Mouse (Mus musculus): ENCODE measurements at regions not wholly inside any gene's neighbourhood (a gene's known extent, or its start where the extent isn't known, plus 50 kb on each side); places are given as distances from the start of the nearest gene placed in this dataset.

- DNase-seq = no peak
These were observed 169.2 kb upstream of the Tbca start for GRCm38 (mm10) chr13:94619511-94619910.

DNA sequence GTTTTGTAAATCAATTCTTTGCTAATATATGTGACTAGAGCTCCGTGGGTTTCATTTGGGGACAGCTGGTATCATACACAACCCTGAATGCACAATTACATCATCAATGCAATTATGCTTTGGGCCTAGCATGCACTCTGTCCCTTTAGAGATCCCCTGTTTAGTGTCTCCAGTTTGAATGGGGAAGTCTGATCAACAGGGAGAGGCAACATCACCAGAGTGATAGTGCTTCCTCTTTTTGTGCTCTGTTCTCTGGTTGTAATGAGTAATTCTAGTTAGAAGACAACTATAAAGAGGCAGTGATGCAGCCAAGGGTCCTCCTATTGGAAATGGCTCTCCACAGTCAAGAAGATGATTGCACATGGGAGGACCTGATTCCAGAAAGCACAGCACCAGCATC is 158.7 kb upstream of the Tbca start:
- no peak for DNase-seq

DNA sequence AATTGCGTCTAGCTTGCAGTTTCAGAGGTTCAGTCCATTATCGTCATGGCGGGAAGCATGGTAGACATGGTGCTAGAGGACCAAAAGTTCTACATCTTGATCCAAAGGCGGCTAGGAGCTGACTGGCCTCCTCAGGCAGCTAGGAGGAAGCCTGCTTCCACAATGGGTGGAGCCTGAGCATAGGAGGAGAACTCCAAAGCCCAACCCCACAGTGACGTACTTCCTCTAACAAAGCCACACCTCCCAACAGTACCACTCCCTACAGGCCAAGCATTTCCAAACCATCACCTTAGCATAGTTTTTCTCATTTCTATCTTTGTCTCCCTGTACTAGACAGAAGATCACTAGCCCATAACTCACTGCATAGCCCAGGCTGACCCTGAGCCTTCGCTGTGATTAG is 158.0 kb upstream of the Tbca start:
- no peak for DNase-seq

DNA sequence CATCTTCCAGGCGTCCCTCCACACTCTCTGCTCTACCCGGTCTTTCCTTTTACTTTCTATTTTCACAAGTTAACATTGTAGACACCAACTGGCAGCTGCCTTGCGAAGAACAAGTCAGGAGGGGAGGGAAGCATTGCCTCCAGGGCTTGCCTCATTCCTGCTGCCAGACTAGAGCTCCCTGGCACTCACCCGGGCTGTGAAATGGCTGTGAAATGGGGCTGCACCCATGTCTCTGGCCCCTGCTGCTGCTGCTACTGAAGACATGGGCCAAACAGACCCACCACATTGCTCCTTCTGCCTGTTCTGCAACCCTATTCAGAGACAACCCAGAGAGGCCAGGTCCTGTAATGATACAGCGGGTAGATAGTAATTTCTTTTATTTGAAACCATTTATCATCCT is 156.0 kb upstream of the Tbca start:
- no peak for DNase-seq

- no peak for DNase-seq
These were observed 148.4 kb upstream of the Tbca start for GRCm38 (mm10) chr13:94640336-94640735.

- no peak for DNase-seq
These were observed 143.2 kb upstream of the Tbca start for GRCm38 (mm10) chr13:94645241-94646206.

DNA sequence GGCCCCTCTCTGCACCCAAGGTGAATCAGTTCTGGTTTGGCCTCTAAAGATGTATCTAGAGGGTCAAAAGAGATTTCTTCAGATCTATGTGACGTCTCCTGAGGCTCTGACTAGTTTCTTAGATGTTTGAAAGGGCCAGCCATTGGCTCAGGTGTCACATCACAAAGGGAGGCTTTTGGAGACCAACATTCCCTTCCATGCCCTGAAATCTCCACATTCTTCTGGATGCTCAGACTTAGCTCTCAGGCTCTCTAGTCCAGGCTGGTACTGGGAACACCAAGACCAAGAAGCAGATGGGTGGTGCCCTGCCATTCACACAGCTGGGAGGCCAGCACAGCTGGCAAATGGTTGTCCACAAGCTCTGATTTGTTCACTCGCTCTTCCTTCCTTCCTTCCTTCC is 142.4 kb upstream of the Tbca start:
- no peak for DNase-seq

DNA sequence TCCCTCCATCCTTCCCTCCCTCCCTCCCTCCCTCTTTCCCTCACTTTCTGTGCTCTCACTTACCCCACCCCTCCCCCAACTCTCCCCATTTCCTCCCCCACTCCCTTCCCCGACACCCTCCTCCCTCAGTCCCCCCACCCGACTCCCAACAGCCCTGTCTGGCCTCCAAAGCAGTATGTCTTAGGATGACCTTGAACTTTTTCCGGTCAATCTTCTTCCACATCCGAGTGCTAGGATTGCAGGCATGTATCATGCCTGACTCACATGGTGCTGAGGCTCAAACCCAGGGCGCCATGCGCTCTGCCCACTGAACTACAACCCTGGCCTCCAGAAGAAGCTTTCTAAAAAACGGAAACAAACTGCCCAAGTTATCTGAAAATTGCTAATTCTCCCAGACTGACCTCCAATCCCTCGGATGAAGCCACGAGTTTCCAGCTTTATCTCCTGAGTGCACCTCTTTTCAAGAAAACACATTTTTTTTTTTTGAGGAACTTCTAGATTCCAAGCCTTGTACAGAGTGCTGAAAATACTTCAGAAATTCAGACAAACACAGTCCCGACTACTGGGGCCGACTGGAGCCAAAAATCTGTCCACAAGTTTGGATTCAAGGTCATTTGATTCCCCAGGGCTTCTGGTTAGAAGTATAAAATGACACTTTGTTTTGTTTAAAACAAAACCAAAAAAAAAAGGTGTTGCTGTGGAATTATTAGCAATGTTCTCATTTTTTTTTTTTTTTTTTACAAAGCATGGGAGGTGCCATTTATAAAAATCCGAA is 141.7 kb upstream of the Tbca start:
- no peak for DNase-seq

DNA sequence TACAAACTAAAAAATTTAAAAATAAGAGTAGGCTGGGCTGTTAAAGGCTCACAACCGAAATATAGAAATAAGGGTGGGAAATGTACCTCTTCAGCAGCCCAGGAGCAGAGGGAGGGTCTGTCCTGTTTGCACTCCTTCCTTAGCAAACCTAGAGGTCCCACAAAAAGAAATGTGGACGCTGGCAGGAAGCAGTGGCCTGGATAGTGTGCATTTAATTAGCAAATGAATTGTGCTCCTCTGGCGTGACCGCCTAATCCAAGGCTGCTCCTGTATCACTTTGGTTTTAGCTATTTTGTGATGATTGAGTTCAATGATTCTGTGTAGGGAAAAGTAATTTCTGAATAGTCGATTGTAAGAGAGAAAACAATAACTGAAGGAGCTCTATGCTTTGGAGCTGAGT is 141.1 kb upstream of the Tbca start:
- no peak for DNase-seq

- no peak for DNase-seq
These were observed 137.8 kb upstream of the Tbca start for GRCm38 (mm10) chr13:94650951-94651350.

GRCm38 (mm10) chr13:94667604-94668003 is 121.1 kb upstream of the Tbca start:
- DNase-seq = no peak

GRCm38 (mm10) chr13:94668276-94668675 is 120.4 kb upstream of the Tbca start:
- DNase-seq = no peak

GRCm38 (mm10) chr13:94669106-94669683 is 119.5 kb upstream of the Tbca start:
- no peak for DNase-seq

DNA sequence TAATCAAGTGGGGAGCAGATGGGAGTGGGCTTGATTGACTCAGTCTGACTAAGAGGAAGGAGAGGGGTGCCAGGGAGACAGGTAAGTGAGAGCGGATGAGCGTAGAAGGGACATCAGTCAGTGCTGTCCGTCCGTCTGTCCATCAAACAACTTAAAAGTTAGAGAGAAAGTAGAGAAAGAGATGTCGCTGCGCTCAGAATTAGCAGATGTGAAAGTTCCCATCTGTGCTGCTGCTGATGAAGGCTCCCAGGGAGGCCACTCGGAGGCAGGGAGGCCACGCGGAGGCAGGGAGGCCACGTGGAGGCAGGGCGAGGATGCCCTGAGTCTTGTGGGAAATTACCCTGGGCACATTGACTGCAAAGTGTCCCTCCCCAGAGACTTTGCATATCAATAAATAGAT is 118.4 kb upstream of the Tbca start:
- no peak for DNase-seq

- DNase-seq = no peak
These were observed 117.7 kb upstream of the Tbca start for GRCm38 (mm10) chr13:94670961-94671360.

DNA sequence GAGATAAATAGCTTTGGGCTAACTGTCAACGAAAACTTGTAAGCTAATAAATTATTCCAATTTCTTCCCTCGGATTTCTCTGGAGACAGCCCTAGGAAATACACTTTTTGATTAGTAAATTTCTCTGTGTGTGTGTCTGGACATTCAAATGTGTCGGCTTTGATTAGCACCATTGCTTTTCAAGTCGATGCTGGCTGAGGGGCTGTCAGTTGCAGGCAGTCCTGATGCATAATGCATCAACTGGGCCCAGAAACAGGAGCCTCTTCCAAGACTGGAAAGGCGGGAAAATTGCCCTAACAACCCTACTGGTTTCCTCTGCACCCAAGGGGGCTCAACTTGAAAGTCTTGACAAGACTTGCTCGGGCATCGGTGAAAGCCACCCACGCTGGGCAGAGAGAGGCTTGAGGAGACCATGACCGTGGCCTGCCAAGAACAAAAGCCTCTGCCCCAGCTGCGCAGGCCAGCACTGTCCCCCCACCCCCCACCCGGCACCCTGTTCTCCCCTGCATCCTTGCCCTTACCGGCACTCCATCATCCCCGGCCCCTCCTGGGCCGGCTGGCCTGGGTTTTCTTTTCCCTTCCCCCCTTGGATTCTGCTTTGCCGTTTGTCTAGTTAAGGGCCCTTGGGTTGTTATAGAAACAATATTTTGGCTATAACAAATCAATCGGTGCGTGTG is 108.1 kb upstream of the Tbca start:
- DNase-seq = no peak

- DNase-seq = no peak
These were observed 107.1 kb upstream of the Tbca start for GRCm38 (mm10) chr13:94681606-94682005.

GRCm38 (mm10) chr13:94685191-94685590 is 103.5 kb upstream of the Tbca start:
- DNase-seq = no peak

GRCm38 (mm10) chr13:94687295-94687694 is 101.4 kb upstream of the Tbca start:
- DNase-seq = no peak

- no peak for DNase-seq
These were observed 82.1 kb upstream of the Tbca start for GRCm38 (mm10) chr13:94706641-94707053.

- no peak for DNase-seq
These were observed 81.1 kb upstream of the Tbca start for GRCm38 (mm10) chr13:94707371-94708280.

DNA sequence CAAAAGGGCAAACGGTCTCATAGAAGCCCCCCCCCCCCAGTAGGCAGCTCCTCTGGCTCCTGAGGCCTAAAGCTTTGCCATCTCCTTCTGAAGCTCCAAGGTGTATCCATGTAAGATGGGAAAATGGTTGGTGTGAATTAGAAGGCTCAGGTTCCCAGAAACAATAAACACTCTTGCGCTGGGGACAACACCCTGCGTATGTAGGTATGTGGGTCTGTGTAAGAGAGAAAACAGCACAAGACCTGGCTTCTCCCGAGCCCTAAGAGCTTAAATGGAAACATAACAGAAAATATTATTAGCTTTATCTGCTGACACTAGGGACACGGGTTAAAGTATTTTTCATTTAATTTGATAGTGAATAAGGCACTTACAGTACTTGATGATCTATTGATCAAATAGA is 79.9 kb upstream of the Tbca start:
- DNase-seq = no peak
